Mouse (Mus musculus) midbrain, postnatal 0 days (tissue): Measurements from ENCODE around the gene Dao. TPM values are rescaled to one million over a fixed set of nuclear protein-coding genes. Genes with fewer than 3 reads are reported as not detected.

ENCODE experiments used
- ATAC-seq: fragments of 200-750 bp; cut with Nextera tagmentation; 2 replicates; pipeline ENCODE4 v1.8.0; 2017; ENCODE audit warnings: moderate number of reproducible peaks, mild to moderate bottlenecking, moderate TSS enrichment, moderate library complexity; ENCODE audit not compliant: low FRiP score
- DNase-seq: peaks from one replicate; pipeline ENCODE4 v3.0.0-alpha.2; 2015; ENCODE audit warnings: low spot score
- H3K27ac ChIP-seq: fragments of 300-500 bp; sonication (generic); 2 replicates; pipeline ENCODE4 v1.5.1; 2014; ENCODE audit warnings: low read depth, mild to moderate bottlenecking, low read length, mixed read lengths
- H3K27me3 ChIP-seq: fragments of 300-500 bp; sonication (generic); 2 replicates; pipeline ENCODE4 v1.6.1; 2014; ENCODE audit warnings: low read length, control low read depth, mixed read lengths; ENCODE audit not compliant: insufficient read depth
- H3K36me3 ChIP-seq: fragments of 300-500 bp; sonication (generic); 2 replicates; pipeline ENCODE4 v1.6.1; 2014; ENCODE audit warnings: low read length, control low read depth, mixed read lengths; ENCODE audit not compliant: insufficient read depth
- H3K4me1 ChIP-seq: fragments of 300-500 bp; sonication (generic); 2 replicates; pipeline ENCODE4 v1.6.1; 2014; ENCODE audit warnings: mild to moderate bottlenecking, control low read depth, antibody characterized with exemption, low read length, mixed read lengths; ENCODE audit not compliant: insufficient read depth
- H3K4me2 ChIP-seq: fragments of 300-500 bp; sonication (generic); 2 replicates; pipeline ENCODE4 v1.6.1; 2014; ENCODE audit warnings: low read depth, mild to moderate bottlenecking, low read length, mixed read lengths; ENCODE audit not compliant: poor library complexity, severe bottlenecking
- H3K4me3 ChIP-seq: fragments of 300-500 bp; sonication (generic); 2 replicates; pipeline ENCODE4 v1.5.1; 2014; ENCODE audit warnings: low read depth, mild to moderate bottlenecking, low read length, moderate library complexity
- H3K9ac ChIP-seq: fragments of 300-500 bp; sonication (generic); replicated peaks from 2 replicates; pipeline ENCODE4 v1.6.1; 2014; ENCODE audit warnings: mild to moderate bottlenecking, low read length, moderate library complexity, mixed read lengths; ENCODE audit not compliant: poor library complexity, severe bottlenecking
- H3K9me3 ChIP-seq: fragments of 300-500 bp; sonication (generic); 2 replicates; pipeline ENCODE4 v1.6.1; 2016; ENCODE audit warnings: low read length, control low read depth
- CTCF ChIP-seq: IDR thresholded peaks from 2 replicates; pipeline ENCODE4 v1.5.1; 2016; ENCODE audit warnings: antibody characterized with exemption, mild to moderate bottlenecking
- WGBS: fragments of 180-500 bp; shearing (Covaris S2); extraction: QIAGEN DNeasy Blood & Tissue Kit; methylation state at CpG from one replicate; pipeline ENCODE4 v1.1.7; 2014; 5-methylcytosine and 5-hydroxymethylcytosine counted together
- polyA plus RNA-seq: library from polyadenylated mRNA; unstranded; fragments of >200 nt; fragmentation: Nextera tagmentation; extraction: Ambion mirVana; gene quantifications from 2 replicates; pipeline ENCODE4 v1.2.1, GENCODE M21; 2015
- total RNA-seq: library from RNA; depleted of rRNA; stranded (reverse); fragments of >200 nt; gene quantifications from 2 replicates; pipeline ENCODE4 v1.2.3, GENCODE M21; 2014

Dao gene
- total and polyA plus RNA-seq, 2 experiments from 2014 or later: not detected

GRCm38 (mm10) chr5:114015121-114015520 is 11.6 kb downstream of the Dao start:
- Histone ChIP-seq H3K4me3 (no peak overlapping the region), H3K4me2 (no peak overlapping the region), H3K36me3 (no peaks in the 10 kb centered on the region), H3K9me3 (no peaks in the 10 kb centered on the region), H3K9ac (no peak overlapping the region), H3K27ac (no peak overlapping the region), H3K4me1 (no peaks in the 10 kb centered on the region), H3K27me3 (no peaks in the 10 kb centered on the region)
- 66% methylated on average over 7 of the region's 7 CpGs for WGBS
- DNase-seq (no peak), ATAC-seq (no peak)
- no peak for TF ChIP-seq CTCF

- WGBS: 61% methylated on average over 6 of the region's 6 CpGs
- DNase-seq: no peak
- Histone ChIP-seq H3K9ac (no peak overlapping the region), H3K27ac (no peak overlapping the region), H3K4me3 (no peak overlapping the region), H3K4me1 (no peaks in the 10 kb centered on the region), H3K9me3 (no peaks in the 10 kb centered on the region), H3K4me2 (peak overlapping the region; percentile 13; the same call in 1 of the 2 replicates), H3K27me3 (no peaks in the 10 kb centered on the region), H3K36me3 (peaks cover 7% of the 10 kb centered on the region; the same call in 1 of the 2 replicates)
- ATAC-seq: no peak
- TF ChIP-seq CTCF: no peak
Measured at GRCm38 (mm10) chr5:114024390-114024789, 20.9 kb downstream of the Dao start.

- Histone ChIP-seq H3K9me3 (no peaks in the 10 kb centered on the region), H3K4me3 (no peak overlapping the region), H3K27me3 (no peaks in the 10 kb centered on the region), H3K4me1 (no peaks in the 10 kb centered on the region), H3K27ac (no peak overlapping the region), H3K36me3 (peaks cover 7% of the 10 kb centered on the region), H3K4me2 (peak overlapping the region; percentile 13; the same call in 1 of the 2 replicates), H3K9ac (no peak overlapping the region)
- DNase-seq (no peak), ATAC-seq (peak; percentile 17; the same call in 1 of the 2 replicates)
- no peak for TF ChIP-seq CTCF
- 13% methylated on average over 9 of the region's 10 CpGs for WGBS
Measured at GRCm38 (mm10) chr5:114024885-114025284, 21.4 kb downstream of the Dao start.

- no peak overlapping the region for H3K4me3 ChIP-seq
- no peak overlapping the region for H3K27ac ChIP-seq
- H3K9ac ChIP-seq: no peak overlapping the region
- H3K27me3 ChIP-seq: no peaks in the 10 kb centered on the region
- whole genome bisulfite sequencing: 90% methylated on average over 12 of the region's 12 CpGs
- DNase-seq: no peak
- H3K9me3 ChIP-seq: no peaks in the 10 kb centered on the region
- TF ChIP-seq CTCF: no peak
- H3K36me3 ChIP-seq: peaks cover 10% of the 10 kb centered on the region
- no peaks in the 10 kb centered on the region for H3K4me1 ChIP-seq
- ATAC-seq: no peak
- no peak overlapping the region for H3K4me2 ChIP-seq
Measured at GRCm38 (mm10) chr5:114027217-114027944, 23.9 kb downstream of the Dao start.

GRCm38 (mm10) chr5:114028111-114028510 is 24.6 kb downstream of the Dao start:
- TF ChIP-seq CTCF: no peak
- H3K9me3 ChIP-seq: no peaks in the 10 kb centered on the region
- no peak overlapping the region for H3K27ac ChIP-seq
- no peak overlapping the region for H3K4me2 ChIP-seq
- DNase-seq (no peak), ATAC-seq (no peak)
- peaks cover 13% of the 10 kb centered on the region for H3K36me3 ChIP-seq
- H3K4me3 ChIP-seq: no peak overlapping the region
- no peaks in the 10 kb centered on the region for H3K27me3 ChIP-seq
- H3K9ac ChIP-seq: no peak overlapping the region
- H3K4me1 ChIP-seq: no peaks in the 10 kb centered on the region
- 85% methylated on average over 12 of the region's 12 CpGs for WGBS

- Histone ChIP-seq H3K27me3 (no peaks in the 10 kb centered on the region), H3K9me3 (no peaks in the 10 kb centered on the region), H3K4me2 (no peak overlapping the region), H3K36me3 (peaks cover 25% of the 10 kb centered on the region), H3K4me1 (no peaks in the 10 kb centered on the region), H3K9ac (no peak overlapping the region), H3K27ac (no peak overlapping the region), H3K4me3 (no peak overlapping the region)
- DNase-seq (no peak), ATAC-seq (no peak)
- WGBS: 89% methylated on average over 12 of the region's 12 CpGs
- peak; percentile 29; the same call in 1 of the 2 replicates for TF ChIP-seq CTCF
Measured at GRCm38 (mm10) chr5:114030652-114031051, 27.1 kb downstream of the Dao start.
